Mouse (Mus musculus) stomach, embryonic 14.5 days (tissue): Measurements from ENCODE around the gene Gm9918. TPM values are rescaled to one million over a fixed set of nuclear protein-coding genes. Genes with fewer than 3 reads are reported as not detected.
A peak's percentile ranks its signal among the peaks of the same experiment; 100 is the strongest.

Experiments used
- ATAC-seq: fragments of 200-750 bp; cut with Nextera tagmentation; 2 replicates; pipeline ENCODE4 v1.8.0; 2017; ENCODE audit warnings: low read depth, moderate TSS enrichment; ENCODE audit not compliant: insufficient number of reproducible peaks, insufficient read depth, low FRiP score
- H3K27ac ChIP-seq: fragments of 300-500 bp; sonication (generic); 2 replicates; pipeline ENCODE4 v1.5.1; 2014; ENCODE audit warnings: mild to moderate bottlenecking, low read length, moderate library complexity, mixed read lengths
- H3K27me3 ChIP-seq: fragments of 300-500 bp; sonication (generic); 2 replicates; pipeline ENCODE4 v1.6.1; 2014; ENCODE audit warnings: low read length, control low read depth, mixed read lengths; ENCODE audit not compliant: control insufficient read depth, insufficient read depth
- H3K36me3 ChIP-seq: fragments of 300-500 bp; sonication (generic); 2 replicates; pipeline ENCODE4 v1.6.1; 2014; ENCODE audit warnings: mild to moderate bottlenecking, control low read depth, low read length, moderate library complexity, mixed read lengths; ENCODE audit not compliant: control insufficient read depth, insufficient read depth
- H3K4me1 ChIP-seq: fragments of 300-500 bp; sonication (generic); 2 replicates; pipeline ENCODE4 v1.6.1; 2014; ENCODE audit warnings: low read length, control low read depth, mixed read lengths; ENCODE audit not compliant: control insufficient read depth, insufficient read depth
- H3K4me2 ChIP-seq: fragments of 300-500 bp; sonication (generic); replicated peaks from 2 replicates; pipeline ENCODE4 v1.6.1; 2014; ENCODE audit warnings: low read depth, low read length, control low read depth
- H3K4me3 ChIP-seq: fragments of 300-500 bp; sonication (generic); 2 replicates; pipeline ENCODE4 v1.5.1; 2014; ENCODE audit warnings: low read depth, low read length, control low read depth
- H3K9ac ChIP-seq: fragments of 300-500 bp; sonication (generic); replicated peaks from 2 replicates; pipeline ENCODE4 v1.6.1; 2014; ENCODE audit warnings: low read depth, mild to moderate bottlenecking, control low read depth, low read length, moderate library complexity, mixed read lengths
- H3K9me3 ChIP-seq: fragments of 300-500 bp; sonication (generic); 2 replicates; pipeline ENCODE4 v1.6.1; 2016; ENCODE audit warnings: low read depth, low read length, control low read depth; ENCODE audit not compliant: control insufficient read depth
- WGBS: fragments of 180-500 bp; shearing (Covaris S2); extraction: QIAGEN DNeasy Blood & Tissue Kit; methylation state at CpG from one replicate; pipeline ENCODE4 v1.1.7; 2014; 5-methylcytosine and 5-hydroxymethylcytosine counted together
- polyA plus RNA-seq: library from polyadenylated mRNA; unstranded; fragments of >200 nt; fragmentation: Nextera tagmentation; extraction: Ambion mirVana; gene quantifications from 2 replicates; pipeline ENCODE4 v1.2.1, GENCODE M21; 2014

Gene Gm9918
- polyA plus RNA-seq, 1 experiment from 2014 or later: 0.36 TPM

GRCm38 (mm10) chr15:102232764-102233163, 37.6 kb upstream of the Gm9918 start:
- Histone ChIP-seq H3K9ac (no peak overlapping the region), H3K4me2 (no peak overlapping the region), H3K9me3 (no peaks in the 10 kb centered on the region), H3K4me3 (no peak overlapping the region), H3K27ac (no peak overlapping the region), H3K27me3 (no peaks in the 10 kb centered on the region), H3K36me3 (peaks cover 11% of the 10 kb centered on the region), H3K4me1 (peaks cover 28% of the 10 kb centered on the region)
- no peak for ATAC-seq
- 84% methylated on average over 7 of the region's 7 CpGs for WGBS

- no peak overlapping the region for H3K9ac ChIP-seq
- H3K9me3 ChIP-seq: no peaks in the 10 kb centered on the region
- H3K27me3 ChIP-seq: no peaks in the 10 kb centered on the region
- H3K4me2 ChIP-seq: no peak overlapping the region
- H3K4me3 ChIP-seq: no peak overlapping the region
- peaks cover 18% of the 10 kb centered on the region for H3K36me3 ChIP-seq
- 22% methylated on average over 2 of the region's 2 CpGs for WGBS
- ATAC-seq: no peak
- peak overlapping the region; percentile 73; the same call in 1 of the 2 replicates for H3K27ac ChIP-seq
- H3K4me1 ChIP-seq: peaks cover 28% of the 10 kb centered on the region
These were observed 36.5 kb upstream of the Gm9918 start for GRCm38 (mm10) chr15:102233896-102234295.

- H3K27ac ChIP-seq: peak overlapping the region; percentile 73
- no peak overlapping the region; the same call in 1 of the 2 replicates for H3K9ac ChIP-seq
- peaks cover 18% of the 10 kb centered on the region for H3K36me3 ChIP-seq
- WGBS: 13% methylated on average over 21 of the region's 21 CpGs
- peak overlapping the region; percentile 27 for H3K4me2 ChIP-seq
- ATAC-seq: peak; percentile 77
- H3K4me1 ChIP-seq: peaks cover 28% of the 10 kb centered on the region
- no peaks in the 10 kb centered on the region for H3K27me3 ChIP-seq
- no peak overlapping the region for H3K4me3 ChIP-seq
- H3K9me3 ChIP-seq: no peaks in the 10 kb centered on the region
These were observed 34.9 kb upstream of the Gm9918 start for GRCm38 (mm10) chr15:102235371-102236027.

- Histone ChIP-seq H3K9me3 (no peaks in the 10 kb centered on the region), H3K27me3 (no peaks in the 10 kb centered on the region), H3K4me1 (peaks cover 38% of the 10 kb centered on the region), H3K4me2 (no peak overlapping the region), H3K36me3 (peaks cover 18% of the 10 kb centered on the region), H3K27ac (no peak overlapping the region), H3K4me3 (no peak overlapping the region), H3K9ac (no peak overlapping the region)
- ATAC-seq: no peak
- 85% methylated on average over 14 of the region's 14 CpGs for WGBS
These were observed 31.7 kb upstream of the Gm9918 start for GRCm38 (mm10) chr15:102238543-102239259.

- H3K27me3 ChIP-seq: no peaks in the 10 kb centered on the region
- H3K27ac ChIP-seq: no peak overlapping the region
- peaks cover 38% of the 10 kb centered on the region for H3K4me1 ChIP-seq
- H3K4me3 ChIP-seq: no peak overlapping the region
- no peaks in the 10 kb centered on the region for H3K9me3 ChIP-seq
- H3K36me3 ChIP-seq: peaks cover 18% of the 10 kb centered on the region
- no peak overlapping the region for H3K9ac ChIP-seq
- no peak overlapping the region for H3K4me2 ChIP-seq
- 11% methylated on average over 9 of the region's 9 CpGs for WGBS
- ATAC-seq: no peak
These were observed 31.1 kb upstream of the Gm9918 start for GRCm38 (mm10) chr15:102239260-102239590.

- Histone ChIP-seq H3K36me3 (peaks cover 18% of the 10 kb centered on the region), H3K27ac (no peak overlapping the region), H3K4me2 (no peak overlapping the region), H3K4me1 (peaks cover 38% of the 10 kb centered on the region), H3K9ac (no peak overlapping the region), H3K4me3 (no peak overlapping the region), H3K27me3 (no peaks in the 10 kb centered on the region), H3K9me3 (no peaks in the 10 kb centered on the region)
- no peak for ATAC-seq
- WGBS: 80% methylated on average over 11 of the region's 11 CpGs
These were observed 30.5 kb upstream of the Gm9918 start for GRCm38 (mm10) chr15:102239851-102240250.

- no peak overlapping the region for H3K27ac ChIP-seq
- H3K9ac ChIP-seq: no peak overlapping the region
- 88% methylated on average over 4 of the region's 4 CpGs for WGBS
- no peak overlapping the region for H3K4me2 ChIP-seq
- peaks cover 18% of the 10 kb centered on the region for H3K36me3 ChIP-seq
- H3K9me3 ChIP-seq: no peaks in the 10 kb centered on the region
- no peaks in the 10 kb centered on the region for H3K27me3 ChIP-seq
- ATAC-seq: no peak
- peaks cover 38% of the 10 kb centered on the region for H3K4me1 ChIP-seq
- H3K4me3 ChIP-seq: no peak overlapping the region
These were observed 29.8 kb upstream of the Gm9918 start for GRCm38 (mm10) chr15:102240607-102241006.

GRCm38 (mm10) chr15:102242404-102243228, 27.7 kb upstream of the Gm9918 start:
- peak overlapping the region; percentile 34 for H3K27ac ChIP-seq
- peak overlapping the region; percentile 64 for H3K4me2 ChIP-seq
- H3K4me3 ChIP-seq: peak overlapping the region; percentile 17; the same call in 1 of the 2 replicates
- H3K27me3 ChIP-seq: no peaks in the 10 kb centered on the region
- WGBS: 41% methylated on average over 12 of the region's 12 CpGs
- H3K4me1 ChIP-seq: peaks cover 31% of the 10 kb centered on the region
- no peak for ATAC-seq
- no peaks in the 10 kb centered on the region for H3K9me3 ChIP-seq
- H3K36me3 ChIP-seq: peaks cover 9% of the 10 kb centered on the region; the same call in 1 of the 2 replicates
- H3K9ac ChIP-seq: no peak overlapping the region
